Mouse (Mus musculus): ENCODE data around the gene Svep1.

DNA sequence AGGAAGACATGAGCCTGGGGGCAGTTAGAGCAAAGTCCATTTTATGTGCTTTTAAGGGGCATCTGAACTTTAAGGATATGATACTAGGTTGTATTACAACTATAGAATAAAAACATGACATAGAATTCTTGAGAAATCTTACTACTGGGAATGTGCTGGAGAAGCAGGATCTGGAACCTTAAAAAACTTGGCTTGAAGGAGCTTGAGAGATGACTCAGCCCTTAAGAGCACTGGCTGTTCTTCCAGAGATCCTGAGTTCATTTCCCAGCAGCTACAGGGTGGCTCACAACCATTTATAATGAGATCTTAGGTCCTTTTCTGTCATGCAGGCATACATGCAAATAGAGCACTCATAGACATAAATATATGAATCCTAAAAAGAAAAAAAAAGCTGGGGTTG, 151.0 kb downstream of the Svep1 start:
- TF ChIP-seq CTCF (IDR thresholded peaks at IDR 0.05; ENCODE audit: low read depth, low read length), result no peak
- no peak for TF ChIP-seq GATA1 (IDR thresholded peaks at IDR 0.05; ENCODE audit: borderline replicate concordance, low read length)

All from G1E (cell line).